Mouse (Mus musculus): ENCODE measurements at regions not wholly inside any gene's neighbourhood (a gene's known extent, or its start where the extent isn't known, plus 50 kb on each side); places are given as distances from the start of the nearest gene placed in this dataset.

DNA sequence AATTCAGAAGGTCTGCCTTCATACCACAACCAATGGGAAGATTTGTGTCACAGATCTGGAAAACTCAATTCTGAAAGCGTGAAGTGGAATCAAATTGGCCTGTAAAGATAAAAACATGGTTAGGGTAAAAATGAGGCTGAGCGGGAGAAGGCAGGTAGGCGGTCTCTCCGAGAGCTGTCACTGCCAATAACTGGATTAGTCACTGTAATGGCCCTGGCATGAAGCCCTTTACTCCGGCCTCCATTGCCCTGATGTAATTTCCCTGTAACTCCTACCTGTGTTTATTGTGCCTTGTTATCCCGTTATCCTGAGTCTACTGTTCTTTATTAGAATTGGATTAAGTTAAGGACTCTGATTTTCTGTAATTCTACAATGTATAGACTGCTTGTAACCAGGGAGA lies 166.3 kb upstream of the Eef2kmt start:
- Histone ChIP-seq H3K4me1 (replicated peaks; ENCODE audit: control insufficient read depth in 2 of 2, insufficient read depth in 2 of 2, low read length in 1 of 2) (no peaks in the 10 kb centered on the region), H3K4me2 (ENCODE audit: low read depth) (no peak overlapping the region), H3K4me3 (ENCODE audit: insufficient read depth in 1 of 2, low read depth in 2 of 2, low read length in 2 of 2) (no peak overlapping the region), H3K27me3 (ENCODE audit: control insufficient read depth, insufficient read depth, low read length) (no peaks in the 10 kb centered on the region), H3K9ac (replicated peaks) (no peak overlapping the region), H3K27ac (no peak overlapping the region), H3K9me3 (ENCODE audit: control insufficient read depth, low read length) (no peaks in the 10 kb centered on the region), H3K36me3 (replicated peaks; ENCODE audit: control insufficient read depth, insufficient read depth, low read depth) (no peaks in the 10 kb centered on the region)
- DNase-seq (ENCODE audit: low read depth in 3 of 3, low spot score in 3 of 3) (no peak), ATAC-seq (ENCODE audit: insufficient read depth) (no peak)
- TF ChIP-seq CTCF (IDR thresholded peaks at IDR 0.05; ENCODE audit: low read depth): no peak
- no peak for TF ChIP-seq EP300 (IDR thresholded peaks at IDR 0.05; ENCODE audit: low read depth)
- WGBS (ENCODE audit: insufficient replicate concordance): 71% methylated on average over 6 of the region's 6 CpGs

DNA sequence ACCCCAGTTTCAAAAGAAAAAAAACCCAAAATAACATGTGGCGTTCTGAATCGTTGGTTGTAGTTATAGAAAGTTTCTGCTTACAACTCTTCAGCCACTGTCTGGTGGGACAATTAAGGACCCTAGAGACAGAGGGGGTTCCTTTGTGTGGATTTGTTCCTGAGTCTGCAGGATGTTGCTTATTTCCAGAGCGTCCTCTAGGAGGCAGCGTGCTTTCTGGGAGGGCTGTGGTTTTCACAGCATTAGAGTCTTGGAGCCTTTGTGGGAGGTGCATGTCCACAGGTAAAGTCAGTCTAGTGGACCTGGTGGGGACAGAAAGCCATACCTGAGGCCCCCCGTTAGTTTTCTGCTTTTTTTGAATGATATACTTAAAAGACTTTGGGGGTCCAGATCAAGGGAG lies 165.8 kb upstream of the Eef2kmt start:
- no peaks in the 10 kb centered on the region for H3K9me3 ChIP-seq (ENCODE audit: control insufficient read depth, low read length)
- WGBS (ENCODE audit: insufficient replicate concordance): 65% methylated on average over 5 of the region's 5 CpGs
- no peak overlapping the region for H3K27ac ChIP-seq
- H3K27me3 ChIP-seq (ENCODE audit: control insufficient read depth, insufficient read depth, low read length): no peaks in the 10 kb centered on the region
- H3K9ac ChIP-seq (replicated peaks): no peak overlapping the region
- no peaks in the 10 kb centered on the region for H3K36me3 ChIP-seq (replicated peaks; ENCODE audit: control insufficient read depth, insufficient read depth, low read depth)
- TF ChIP-seq CTCF (IDR thresholded peaks at IDR 0.05; ENCODE audit: low read depth) (0 out of 2 replicates have a peak, but pooled peaks have one; percentile 8), EP300 (IDR thresholded peaks at IDR 0.05; ENCODE audit: low read depth) (no peak)
- H3K4me1 ChIP-seq (replicated peaks; ENCODE audit: control insufficient read depth in 2 of 2, insufficient read depth in 2 of 2, low read length in 1 of 2): no peaks in the 10 kb centered on the region
- ATAC-seq (ENCODE audit: insufficient read depth) (no peak), DNase-seq (ENCODE audit: low read depth in 3 of 3, low spot score in 3 of 3) (no peak)
- H3K4me3 ChIP-seq (ENCODE audit: insufficient read depth in 1 of 2, low read depth in 2 of 2, low read length in 2 of 2): no peak overlapping the region
- no peak overlapping the region for H3K4me2 ChIP-seq (ENCODE audit: low read depth)

DNA sequence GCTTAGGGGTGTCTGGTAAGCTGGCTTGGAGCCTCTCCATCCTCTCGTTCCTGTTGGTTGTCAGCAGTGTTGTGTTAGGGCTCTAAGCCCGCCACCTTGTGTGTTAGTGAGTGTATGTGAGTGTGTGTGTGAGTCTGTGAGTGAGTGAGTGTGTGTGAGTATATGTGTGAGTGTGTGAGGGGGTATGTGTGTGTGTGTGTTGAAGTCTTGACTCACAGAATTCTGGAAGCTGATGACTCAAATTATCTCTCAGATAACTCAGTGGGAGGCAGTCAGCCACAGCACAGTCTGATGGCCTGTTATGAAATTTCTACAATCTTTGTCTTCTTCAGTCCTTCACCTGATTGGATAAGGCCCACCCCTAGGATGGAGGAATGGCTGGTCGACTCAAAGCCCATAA lies 163.7 kb upstream of the Eef2kmt start:
- Histone ChIP-seq H3K4me1 (replicated peaks; ENCODE audit: control insufficient read depth in 2 of 2, insufficient read depth in 2 of 2, low read length in 1 of 2) (no peaks in the 10 kb centered on the region), H3K4me2 (ENCODE audit: low read depth) (no peak overlapping the region), H3K9me3 (ENCODE audit: control insufficient read depth, low read length) (no peaks in the 10 kb centered on the region), H3K36me3 (replicated peaks; ENCODE audit: control insufficient read depth, insufficient read depth, low read depth) (no peaks in the 10 kb centered on the region), H3K9ac (replicated peaks) (no peak overlapping the region), H3K27me3 (ENCODE audit: control insufficient read depth, insufficient read depth, low read length) (no peaks in the 10 kb centered on the region), H3K27ac (no peak overlapping the region), H3K4me3 (ENCODE audit: insufficient read depth in 1 of 2, low read depth in 2 of 2, low read length in 2 of 2) (no peak overlapping the region)
- TF ChIP-seq CTCF (IDR thresholded peaks at IDR 0.05; ENCODE audit: low read depth): no peak
- no peak for TF ChIP-seq EP300 (IDR thresholded peaks at IDR 0.05; ENCODE audit: low read depth)
- ATAC-seq (ENCODE audit: insufficient read depth): no peak
- DNase-seq (ENCODE audit: low read depth in 3 of 3, low spot score in 3 of 3): no peak
- 47% methylated on average over 3 of the region's 3 CpGs for WGBS (ENCODE audit: insufficient replicate concordance)

DNA sequence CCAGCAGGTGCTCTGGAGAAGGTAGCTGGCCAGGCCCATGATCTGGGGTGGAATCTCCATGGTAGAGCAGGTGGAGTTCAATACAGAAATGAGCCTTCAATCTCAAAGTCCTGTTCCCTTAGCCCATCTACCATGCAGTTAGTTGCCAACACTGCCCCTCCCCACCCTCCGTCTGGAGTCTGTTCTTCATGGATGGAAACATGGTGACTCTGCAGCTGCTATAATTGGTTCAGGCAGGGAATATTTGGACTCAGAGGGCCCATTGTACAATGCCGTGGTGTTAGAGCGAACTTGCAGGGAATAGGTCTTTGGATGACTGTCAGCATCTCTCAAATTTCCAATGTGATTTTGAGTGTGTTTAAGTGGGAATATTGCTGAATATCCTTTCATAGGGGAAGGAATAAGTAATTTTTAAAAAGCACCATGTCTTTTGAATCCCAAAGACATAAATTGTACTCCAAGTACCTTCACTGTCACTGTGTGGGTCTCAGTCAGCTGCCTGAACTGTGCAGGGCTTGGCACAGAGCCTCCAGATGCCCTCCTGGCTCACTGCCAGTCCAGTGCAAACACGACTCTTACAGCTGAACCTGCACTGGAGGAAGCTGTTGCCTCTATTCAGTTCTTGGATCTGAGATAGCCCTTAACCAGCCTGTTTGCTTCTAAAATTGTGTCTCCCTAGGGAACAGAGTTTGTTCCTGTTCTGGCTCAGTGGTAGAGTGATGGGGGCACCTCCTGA lies 162.8 kb upstream of the Eef2kmt start:
- Histone ChIP-seq H3K36me3 (replicated peaks; ENCODE audit: control insufficient read depth, insufficient read depth, low read depth) (no peaks in the 10 kb centered on the region), H3K4me2 (ENCODE audit: low read depth) (no peak overlapping the region), H3K27me3 (ENCODE audit: control insufficient read depth, insufficient read depth, low read length) (no peaks in the 10 kb centered on the region), H3K4me3 (ENCODE audit: insufficient read depth in 1 of 2, low read depth in 2 of 2, low read length in 2 of 2) (no peak overlapping the region), H3K9ac (replicated peaks) (no peak overlapping the region), H3K9me3 (ENCODE audit: control insufficient read depth, low read length) (no peaks in the 10 kb centered on the region), H3K27ac (no peak overlapping the region), H3K4me1 (replicated peaks; ENCODE audit: control insufficient read depth in 2 of 2, insufficient read depth in 2 of 2, low read length in 1 of 2) (no peaks in the 10 kb centered on the region)
- ATAC-seq (ENCODE audit: insufficient read depth): no peak
- TF ChIP-seq CTCF (IDR thresholded peaks at IDR 0.05; ENCODE audit: low read depth) (no peak), EP300 (IDR thresholded peaks at IDR 0.05; ENCODE audit: low read depth) (no peak)
- no peak for DNase-seq (ENCODE audit: low read depth in 3 of 3, low spot score in 3 of 3)
- 48% methylated on average over 4 of the region's 4 CpGs for WGBS (ENCODE audit: insufficient replicate concordance)

DNA sequence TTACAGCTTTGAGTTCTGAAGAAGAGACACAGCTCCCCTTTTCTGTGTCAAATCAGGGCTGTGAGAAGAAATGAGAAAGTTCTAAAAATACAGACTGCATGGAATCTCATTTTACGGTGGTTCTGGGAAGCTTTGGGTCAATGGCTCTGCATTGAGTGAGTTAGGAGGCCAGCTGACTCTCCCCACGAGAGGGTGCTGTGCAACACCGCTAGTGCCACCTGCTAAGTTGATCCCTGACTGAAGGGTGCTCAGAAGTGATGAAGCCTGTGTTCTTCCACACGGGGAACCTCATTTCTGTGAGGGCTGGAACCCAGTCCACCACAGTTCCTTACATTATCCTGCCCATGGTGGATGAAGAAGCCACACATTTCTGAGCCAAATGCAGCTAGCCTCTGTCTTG lies 159.5 kb upstream of the Eef2kmt start:
- Histone ChIP-seq H3K27me3 (ENCODE audit: control insufficient read depth, insufficient read depth, low read length) (no peaks in the 10 kb centered on the region), H3K4me1 (replicated peaks; ENCODE audit: control insufficient read depth in 2 of 2, insufficient read depth in 2 of 2, low read length in 1 of 2) (no peaks in the 10 kb centered on the region), H3K9ac (replicated peaks) (no peak overlapping the region), H3K4me3 (ENCODE audit: insufficient read depth in 1 of 2, low read depth in 2 of 2, low read length in 2 of 2) (no peak overlapping the region), H3K27ac (no peak overlapping the region), H3K9me3 (ENCODE audit: control insufficient read depth, low read length) (no peaks in the 10 kb centered on the region), H3K36me3 (replicated peaks; ENCODE audit: control insufficient read depth, insufficient read depth, low read depth) (no peaks in the 10 kb centered on the region), H3K4me2 (ENCODE audit: low read depth) (no peak overlapping the region)
- DNase-seq (ENCODE audit: low read depth in 3 of 3, low spot score in 3 of 3): no peak
- no peak for ATAC-seq (ENCODE audit: insufficient read depth)
- WGBS (ENCODE audit: insufficient replicate concordance): 51% methylated on average over 4 of the region's 4 CpGs
- TF ChIP-seq EP300 (IDR thresholded peaks at IDR 0.05; ENCODE audit: low read depth) (no peak), CTCF (IDR thresholded peaks at IDR 0.05; ENCODE audit: low read depth) (0 out of 2 replicates have a peak, but pooled peaks have one; percentile 5)

Measured in liver, embryonic 14.5 days (tissue).